Mouse (Mus musculus): ENCODE measurements at regions not wholly inside any gene's neighbourhood (a gene's known extent, or its start where the extent isn't known, plus 50 kb on each side); places are given as distances from the start of the nearest gene placed in this dataset.

DNA sequence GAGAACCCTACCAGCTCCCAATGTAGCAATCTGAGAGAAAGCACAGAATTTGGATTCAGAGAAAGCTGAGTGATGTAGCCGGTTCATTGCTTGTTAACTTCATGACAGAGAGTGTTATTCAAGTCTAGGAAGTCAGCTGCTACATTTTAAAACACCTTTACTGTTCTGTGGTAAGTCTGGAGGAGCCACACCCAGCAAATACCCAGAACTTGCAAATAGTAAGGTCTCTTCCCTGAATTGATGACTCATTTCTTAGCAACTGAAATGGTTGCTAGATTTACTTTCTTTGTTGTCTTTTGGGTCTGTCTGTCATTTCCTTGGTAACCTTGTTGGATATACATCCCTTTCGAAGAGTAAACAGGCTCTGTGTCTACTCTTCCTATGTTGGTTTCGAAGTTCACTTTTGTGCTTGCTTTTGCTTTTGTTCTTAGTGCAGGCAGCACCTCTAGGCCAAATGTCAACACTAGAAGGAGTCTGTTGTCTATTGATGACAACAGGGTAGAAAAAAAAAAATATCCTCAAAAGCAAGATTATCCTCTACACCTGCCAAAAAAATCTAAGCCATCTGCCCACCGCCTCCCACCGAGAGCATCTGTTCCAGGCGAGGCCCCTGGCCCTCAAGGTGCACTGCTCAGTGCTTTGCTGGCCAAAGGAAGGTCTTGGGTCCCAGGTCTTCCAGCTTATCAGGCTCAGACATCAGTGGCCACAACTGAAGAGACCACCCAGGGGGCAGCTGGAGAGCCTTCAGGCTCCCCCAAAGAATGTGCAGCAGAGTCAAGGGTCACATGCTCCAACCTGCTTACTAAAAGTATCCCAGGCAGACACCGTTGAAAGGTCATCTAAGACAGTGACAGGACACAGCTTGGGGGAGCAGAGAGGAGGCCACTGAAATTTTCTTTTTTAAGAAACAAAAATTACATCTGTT is 372.3 kb upstream of the Nfe2l3 start:
- no peak for TF ChIP-seq CTCF (IDR thresholded peaks at IDR 0.05; ENCODE audit: low read depth)
- TF ChIP-seq EP300 (optimal IDR thresholded peaks at IDR 0.05) = no peak

Measured in stomach, postnatal 0 days (tissue).